ENCODE assay signal across 7 mouse cellular contexts in genomic region chr1:87922666-87923065, GRCm38 (mm10).
A peak's percentile ranks its signal among the peaks of the same experiment; 100 is the strongest.
DNase-seq lines count a peak whose midpoint lies in the region; ATAC-seq and TF ChIP-seq lines count a peak whose summit lies in the region.

No protein-coding gene starts in this region.

- ATAC-seq in neural tube, embryonic 15.5 days (ENCODE audit: low FRiP score), result no peak

- WGBS in kidney, adult 2 months, result 22% methylated on average over 1 of the region's 1 CpGs
- WGBS in neural tube, embryonic 15.5 days, result 36% methylated on average over 1 of the region's 1 CpGs

- no peak overlapping the region for H3K4me2 ChIP-seq in neural tube, embryonic 15.5 days

- H3K27me3 ChIP-seq in kidney, adult 2 months (replicated peaks; ENCODE audit: control insufficient read depth, insufficient read depth, low read length), result no peaks in the 10 kb centered on the region
- no peaks in the 10 kb centered on the region for H3K27me3 ChIP-seq in MEL (ENCODE audit: control insufficient read depth in 1 of 2, insufficient read depth in 2 of 2, low read length in 2 of 2)
- no peaks in the 10 kb centered on the region for H3K27me3 ChIP-seq in neural tube, embryonic 15.5 days (replicated peaks)

- no peak overlapping the region for H3K9ac ChIP-seq in MEL (ENCODE audit: control insufficient read depth, low read depth, low read length, poor library complexity, severe bottlenecking)
- H3K9ac ChIP-seq in neural tube, embryonic 15.5 days (replicated peaks), result no peak overlapping the region

- TF ChIP-seq POLR2A in kidney, adult 2 months (IDR thresholded peaks at IDR 0.05; ENCODE audit: low read depth, low read length), result no peak
- TF ChIP-seq POLR2A in MEL (IDR thresholded peaks at IDR 0.05; ENCODE audit: control insufficient read depth in 1 of 2, insufficient read depth in 1 of 2, low read depth in 1 of 2, low read length in 2 of 2, poor library complexity in 1 of 2), result no peak

- 0 out of 2 replicates have a peak, but pooled peaks have one; percentile 2 for TF ChIP-seq CTCF in kidney, adult 2 months (conservative IDR thresholded peaks at IDR 0.05; ENCODE audit: insufficient read depth, insufficient read length, low read depth, low read length)
- TF ChIP-seq CTCF in MEL (IDR thresholded peaks at IDR 0.05 in 2 of 3, conservative IDR thresholded peaks at IDR 0.05 in 1 of 3; ENCODE audit: control insufficient read depth in 1 of 3, insufficient read depth in 1 of 3, low read depth in 2 of 3, low read length in 3 of 3, poor library complexity in 1 of 3, severe bottlenecking in 1 of 3), result peak; percentile 19 to 65 (median 23); a peak in 4 of 6 replicates

- no peaks in the 10 kb centered on the region for H3K79me2 ChIP-seq in MEL (ENCODE audit: control insufficient read depth, insufficient read depth, low read length, poor library complexity)

- TF ChIP-seq EP300 in MEL (IDR thresholded peaks at IDR 0.05; ENCODE audit: low read depth in 1 of 2, low read length in 2 of 2), result no peak

- no peak overlapping the region for H3K27ac ChIP-seq in kidney, adult 2 months (ENCODE audit: insufficient read depth, low read depth, low read length)
- no peak overlapping the region for H3K27ac ChIP-seq in MEL (ENCODE audit: control insufficient read depth, low read depth, low read length)
- H3K27ac ChIP-seq in neural tube, embryonic 15.5 days (replicated peaks), result no peak overlapping the region

- no peak overlapping the region for H3K4me3 ChIP-seq in kidney, adult 2 months (ENCODE audit: insufficient read depth, low read depth, low read length)
- H3K4me3 ChIP-seq in MEL (ENCODE audit: control insufficient read depth in 1 of 2, insufficient read depth in 1 of 2, low read depth in 2 of 2, low read length in 2 of 2), result no peak overlapping the region
- H3K4me3 ChIP-seq in neural tube, embryonic 15.5 days (replicated peaks), result no peak overlapping the region

- H3K9me3 ChIP-seq in MEL (replicated peaks; ENCODE audit: insufficient read depth, low read length), result no peaks in the 10 kb centered on the region
- H3K9me3 ChIP-seq in neural tube, embryonic 15.5 days (replicated peaks), result no peaks in the 10 kb centered on the region

- peaks cover 6% of the 10 kb centered on the region for H3K36me3 ChIP-seq in kidney, adult 2 months (ENCODE audit: control insufficient read depth, insufficient read depth, low read length)
- H3K36me3 ChIP-seq in MEL (ENCODE audit: control insufficient read depth in 1 of 2, insufficient read depth in 2 of 2, low read length in 2 of 2), result peaks cover 0 to 7% of the 10 kb centered on the region in 2 experiments; a peak in 2 of 4 replicates
- H3K36me3 ChIP-seq in neural tube, embryonic 15.5 days, result peaks cover 70% of the 10 kb centered on the region

- DNase-seq in kidney, adult 2 months, result peak; percentile 71
- DNase-seq in kidney, adult 11 months, result no peak
- DNase-seq in A20 (ENCODE audit: low read depth, low spot score) (peak; percentile 47), MEL (ENCODE audit: low read depth, low spot score) (peak; percentile 30)
- DNase-seq in embryo, embryonic 10.5 days (ENCODE audit: low spot score), result peak; percentile 61
- DNase-seq in lung, postnatal 10 days, result peak; percentile 82

- H3K4me1 ChIP-seq in kidney, adult 2 months (ENCODE audit: control insufficient read depth, insufficient read depth, low read length), result peaks cover 11% of the 10 kb centered on the region; the same call in 1 of the 2 replicates
- H3K4me1 ChIP-seq in MEL (ENCODE audit: control insufficient read depth in 1 of 2, insufficient read depth in 2 of 2, low read length in 2 of 2), result no peaks in the 10 kb centered on the region
- no peaks in the 10 kb centered on the region for H3K4me1 ChIP-seq in neural tube, embryonic 15.5 days

- TF ChIP-seq RAD21 in MEL (IDR thresholded peaks at IDR 0.05; ENCODE audit: low read depth, low read length), result peak; percentile 78

TF ChIP-seq in MEL, 35 proteins besides CTCF, POLR2A, EP300 and RAD21:
- TF ChIP-seq SMC3 (IDR thresholded peaks at IDR 0.05; ENCODE audit: low read depth, low read length), result peak; percentile 65
- peak; percentile 50 for TF ChIP-seq ZC3H11A (IDR thresholded peaks at IDR 0.05; ENCODE audit: low read depth, low read length)
- TF ChIP-seq HCFC1 (IDR thresholded peaks at IDR 0.05; ENCODE audit: low read depth, low read length), result no peak
